Mouse (Mus musculus) E14TG2a.4 (cell line): Measurements from ENCODE around the gene Defb19.

Experiments
- H3K27me3 ChIP-seq: 2 replicates; pipeline ENCODE4 v1.6.1; 2014; ENCODE audit warnings: low read length, control low read depth; ENCODE audit not compliant: insufficient read depth
- H3K36me3 ChIP-seq: 2 replicates; pipeline ENCODE4 v1.6.1; 2014; ENCODE audit warnings: low read length, control low read depth; ENCODE audit not compliant: insufficient read depth
- H3K4me1 ChIP-seq: replicated peaks from 2 replicates; pipeline ENCODE4 v1.6.1; 2014; ENCODE audit warnings: low read depth, low read length, control low read depth
- H3K4me3 ChIP-seq: replicated peaks from 2 replicates; pipeline ENCODE4 v1.5.1; 2014; ENCODE audit warnings: mild to moderate bottlenecking, low read length
- H3K9me3 ChIP-seq: 2 replicates; pipeline ENCODE4 v1.6.1; 2014; ENCODE audit warnings: low read length, control low read depth
- CTCF ChIP-seq: conservative IDR thresholded peaks from 2 replicates; pipeline ENCODE4 v1.5.1; 2014; ENCODE audit warnings: low read length
- NANOG ChIP-seq: IDR thresholded peaks from 2 replicates; pipeline ENCODE4 v1.6.1; 2014; ENCODE audit warnings: borderline replicate concordance, low read length, mixed read lengths
- POU5F1 ChIP-seq: IDR thresholded peaks from 2 replicates; pipeline ENCODE4 v1.6.1; 2014; ENCODE audit warnings: low read length, borderline replicate concordance

The Defb19 gene

DNA sequence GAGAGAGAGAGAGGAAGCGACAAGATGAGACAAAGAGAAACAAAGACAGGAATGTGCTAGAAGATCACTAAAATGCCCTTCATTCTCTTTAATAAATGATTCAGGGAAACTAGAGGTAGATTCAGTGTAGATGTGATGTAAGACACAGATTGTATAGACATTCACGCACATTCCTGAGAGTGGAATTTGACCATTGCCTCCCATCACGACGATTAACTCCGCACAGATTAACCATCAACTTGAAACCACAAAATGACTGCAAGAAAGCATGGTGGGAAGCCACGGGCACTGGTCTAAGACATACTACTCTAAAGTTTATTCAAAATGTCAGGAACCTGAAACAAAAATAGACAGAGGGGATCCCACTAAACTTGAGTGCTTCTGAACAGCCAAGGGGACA lies 9.8 kb downstream of the Defb19 start:
- no peaks in the 10 kb centered on the region for H3K4me1 ChIP-seq
- no peak overlapping the region for H3K4me3 ChIP-seq

GRCm38 (mm10) chr2:152569881-152570280 lies 10.2 kb downstream of the Defb19 start:
- peaks cover 5% of the 10 kb centered on the region; the same call in 1 of the 2 replicates for H3K27me3 ChIP-seq
- peaks cover 5% of the 10 kb centered on the region; the same call in 1 of the 2 replicates for H3K9me3 ChIP-seq
- no peaks in the 10 kb centered on the region for H3K36me3 ChIP-seq
- no peaks in the 10 kb centered on the region for H3K4me1 ChIP-seq
- no peak overlapping the region for H3K4me3 ChIP-seq
- TF ChIP-seq NANOG (no peak), POU5F1 (no peak), CTCF (no peak)

More for the DNA sequence above, 9.8 kb downstream of the Defb19 start:
- TF ChIP-seq NANOG (no peak), POU5F1 (no peak), CTCF (no peak)
- Histone ChIP-seq H3K36me3 (no peaks in the 10 kb centered on the region), H3K9me3 (peaks cover 5% of the 10 kb centered on the region; the same call in 1 of the 2 replicates), H3K27me3 (peaks cover 5% of the 10 kb centered on the region; the same call in 1 of the 2 replicates)

- peaks cover 5% of the 10 kb centered on the region; the same call in 1 of the 2 replicates for H3K9me3 ChIP-seq
- no peak within 1 kb of the TSS for H3K4me3 ChIP-seq
- TF ChIP-seq POU5F1 (no peak), NANOG (no peak), CTCF (no peak)
- peaks cover 5% of the 10 kb centered on the region; the same call in 1 of the 2 replicates for H3K27me3 ChIP-seq
- no peaks in the 10 kb centered on the region for H3K4me1 ChIP-seq
- no peaks in the 10 kb centered on the region for H3K36me3 ChIP-seq
Observed at GRCm38 (mm10) chr2:152569038-152569437, 11.1 kb downstream of the Defb19 start, which contains the start of gene Gm17416. Gene Gm17416 (plus strand): TSS chr2:152569338.

GRCm38 (mm10) chr2:152556655-152557054 lies 23.5 kb downstream of the Defb19 start:
- Histone ChIP-seq H3K4me3 (no peak overlapping the region), H3K27me3 (peaks cover 7% of the 10 kb centered on the region; the same call in 1 of the 2 replicates), H3K36me3 (no peaks in the 10 kb centered on the region), H3K9me3 (no peaks in the 10 kb centered on the region; the same call in 1 of the 2 replicates), H3K4me1 (peaks cover 14% of the 10 kb centered on the region)
- TF ChIP-seq NANOG (no peak), CTCF (no peak), POU5F1 (no peak)

- H3K36me3 ChIP-seq: no peaks in the 10 kb centered on the region
- H3K4me1 ChIP-seq: peaks cover 10% of the 10 kb centered on the region
- H3K4me3 ChIP-seq: no peak overlapping the region
- peaks cover 7% of the 10 kb centered on the region; the same call in 1 of the 2 replicates for H3K27me3 ChIP-seq
- TF ChIP-seq POU5F1: no peak
- TF ChIP-seq CTCF: peak; percentile 91
- H3K9me3 ChIP-seq: no peaks in the 10 kb centered on the region
Observed at GRCm38 (mm10) chr2:152553774-152554423, 26.2 kb downstream of the Defb19 start.

DNA sequence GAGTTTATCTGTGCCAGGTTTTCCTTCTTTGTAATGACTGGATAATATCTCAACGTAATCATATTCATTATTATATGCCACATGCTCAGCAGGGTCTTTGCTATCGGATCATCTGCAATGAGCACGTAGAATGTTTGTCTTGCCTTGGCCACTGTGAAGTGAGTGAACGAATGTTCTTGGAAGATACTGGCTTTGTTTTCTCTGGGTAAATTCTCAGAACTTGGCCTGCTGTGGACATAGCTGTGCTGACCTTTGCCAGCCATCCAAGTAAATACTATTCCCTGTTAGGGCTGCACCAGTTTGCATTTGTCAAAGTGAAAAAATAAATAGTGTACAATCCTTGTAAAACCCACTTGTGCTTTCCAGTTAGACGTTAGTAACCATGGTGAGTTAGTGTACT lies 32.0 kb downstream of the Defb19 start:
- Histone ChIP-seq H3K4me3 (no peak overlapping the region), H3K4me1 (peaks cover 15% of the 10 kb centered on the region), H3K27me3 (0 out of 2 replicates have a peak, but pooled peaks cover 2% of the 10 kb centered on the region), H3K36me3 (no peaks in the 10 kb centered on the region), H3K9me3 (no peaks in the 10 kb centered on the region)
- TF ChIP-seq POU5F1 (no peak), CTCF (no peak), NANOG (no peak)

DNA sequence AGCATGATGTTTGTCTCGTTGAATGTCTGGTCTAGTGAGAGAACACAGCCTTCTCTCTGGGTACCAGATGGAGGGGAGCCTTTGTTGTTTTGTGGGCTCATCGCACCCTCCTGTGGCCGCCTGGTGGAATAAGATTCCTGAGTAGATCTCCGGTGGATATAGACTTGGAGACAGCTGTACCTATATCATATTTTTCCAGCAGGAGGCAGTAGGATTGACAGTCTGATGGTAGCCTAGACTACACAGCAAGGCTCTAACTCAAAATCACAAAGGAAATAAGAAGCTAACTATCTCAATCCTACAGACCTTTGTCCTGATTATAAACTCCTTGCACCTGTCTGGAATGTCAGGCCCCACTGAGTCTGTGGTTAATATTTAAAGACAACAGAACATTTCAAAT lies 35.4 kb downstream of the Defb19 start:
- peaks cover 4% of the 10 kb centered on the region for H3K9me3 ChIP-seq
- H3K27me3 ChIP-seq: 0 out of 2 replicates have a peak, but pooled peaks cover 2% of the 10 kb centered on the region
- no peak overlapping the region for H3K4me3 ChIP-seq
- H3K36me3 ChIP-seq: no peaks in the 10 kb centered on the region
- H3K4me1 ChIP-seq: peaks cover 14% of the 10 kb centered on the region
- TF ChIP-seq NANOG (no peak), POU5F1 (no peak), CTCF (peak; percentile 45)

- Histone ChIP-seq H3K27me3 (no peaks in the 10 kb centered on the region), H3K4me1 (peaks cover 18% of the 10 kb centered on the region), H3K4me3 (no peak overlapping the region), H3K36me3 (no peaks in the 10 kb centered on the region), H3K9me3 (peaks cover 4% of the 10 kb centered on the region)
- TF ChIP-seq CTCF (no peak), NANOG (no peak), POU5F1 (no peak)
Observed at GRCm38 (mm10) chr2:152543478-152543877, 36.6 kb downstream of the Defb19 start.

- TF ChIP-seq NANOG: no peak
- no peak for TF ChIP-seq POU5F1
- peak; percentile 60 for TF ChIP-seq CTCF
- peaks cover 18% of the 10 kb centered on the region for H3K4me1 ChIP-seq
- H3K4me3 ChIP-seq: no peak overlapping the region
- H3K36me3 ChIP-seq: no peaks in the 10 kb centered on the region
- peaks cover 4% of the 10 kb centered on the region for H3K9me3 ChIP-seq
- H3K27me3 ChIP-seq: no peaks in the 10 kb centered on the region
Observed at GRCm38 (mm10) chr2:152542897-152543296, 37.2 kb downstream of the Defb19 start.
